Mouse (Mus musculus): Measurements from ENCODE around the gene Hoxd8. TPM values are rescaled to one million over a fixed set of nuclear protein-coding genes. Genes with fewer than 3 reads are reported as not detected.
A peak's percentile ranks its signal among the peaks of the same experiment; 100 is the strongest.

Hoxd8 gene
- total RNA-seq, 2 experiments from 2014 or later, result not detected

GRCm38 (mm10) chr2:74713239-74714150 lies 9.1 kb downstream of the Hoxd8 start:
- no peak for DNase-seq (ENCODE audit: low spot score in 2 of 2)

- no peak for DNase-seq (ENCODE audit: low spot score in 2 of 2)
These were observed 9.9 kb downstream of the Hoxd8 start for GRCm38 (mm10) chr2:74714156-74714789.

- no peak for DNase-seq (ENCODE audit: low spot score in 2 of 2)
These were observed 10.5 kb downstream of the Hoxd8 start for GRCm38 (mm10) chr2:74714881-74715280.

DNA sequence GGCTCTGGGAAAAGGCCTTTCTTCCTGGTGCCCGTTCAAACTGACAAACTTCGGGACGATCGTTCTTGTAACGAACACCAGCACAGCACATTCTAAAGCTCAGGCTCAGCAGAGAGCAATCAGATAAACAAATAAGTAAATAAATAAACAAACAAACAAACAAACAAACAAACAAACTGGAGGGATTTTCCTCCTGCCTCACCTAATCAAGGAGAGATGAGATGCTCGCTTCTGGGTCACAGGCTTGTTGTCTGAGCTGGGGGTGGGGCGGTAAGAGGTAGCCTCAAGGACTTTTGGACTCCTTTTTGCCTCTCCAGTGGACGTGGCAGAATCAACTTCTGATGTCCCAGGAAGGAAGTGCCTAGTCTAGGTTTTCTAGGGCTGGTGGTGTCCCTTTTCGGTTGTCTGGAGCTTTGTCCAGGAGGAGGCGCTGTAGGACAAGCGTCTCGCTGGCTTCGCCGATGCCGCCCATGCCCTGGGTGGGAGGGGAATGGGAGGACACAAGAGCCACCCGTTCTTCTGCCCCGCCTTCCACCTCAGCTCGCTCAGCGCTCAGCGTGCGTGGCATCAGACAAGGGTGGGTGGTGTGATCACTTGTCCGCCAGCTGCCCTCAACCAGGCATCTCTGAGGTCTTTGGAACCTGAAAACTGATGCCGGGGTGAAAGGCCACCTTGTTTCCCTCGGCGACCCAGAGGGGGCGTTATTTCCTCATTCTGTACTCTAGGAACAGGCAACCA lies 11.3 kb downstream of the Hoxd8 start:
- DNase-seq (ENCODE audit: low spot score in 2 of 2), result peak; percentile 75 to 80

DNA sequence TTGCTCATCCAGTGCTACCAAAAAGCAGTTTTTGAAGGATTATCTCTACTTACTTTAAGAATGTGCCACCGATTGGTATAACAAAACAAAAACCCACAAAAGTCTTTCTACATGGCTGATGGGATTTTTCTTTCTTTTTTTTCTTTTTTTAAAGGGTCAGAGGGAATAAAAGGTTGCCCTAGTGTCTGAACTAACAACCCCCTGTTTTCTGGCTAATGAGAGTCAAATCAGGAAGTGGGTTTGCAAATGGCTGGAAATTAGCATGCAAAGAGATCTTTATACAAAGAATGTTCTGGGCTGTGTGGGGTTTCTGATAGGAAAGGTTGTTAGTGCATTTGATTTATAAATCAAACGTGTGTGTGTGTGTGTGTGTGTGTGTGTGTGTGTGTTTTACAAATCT lies 16.0 kb downstream of the Hoxd8 start:
- DNase-seq (ENCODE audit: low spot score in 2 of 2), result no peak

DNA sequence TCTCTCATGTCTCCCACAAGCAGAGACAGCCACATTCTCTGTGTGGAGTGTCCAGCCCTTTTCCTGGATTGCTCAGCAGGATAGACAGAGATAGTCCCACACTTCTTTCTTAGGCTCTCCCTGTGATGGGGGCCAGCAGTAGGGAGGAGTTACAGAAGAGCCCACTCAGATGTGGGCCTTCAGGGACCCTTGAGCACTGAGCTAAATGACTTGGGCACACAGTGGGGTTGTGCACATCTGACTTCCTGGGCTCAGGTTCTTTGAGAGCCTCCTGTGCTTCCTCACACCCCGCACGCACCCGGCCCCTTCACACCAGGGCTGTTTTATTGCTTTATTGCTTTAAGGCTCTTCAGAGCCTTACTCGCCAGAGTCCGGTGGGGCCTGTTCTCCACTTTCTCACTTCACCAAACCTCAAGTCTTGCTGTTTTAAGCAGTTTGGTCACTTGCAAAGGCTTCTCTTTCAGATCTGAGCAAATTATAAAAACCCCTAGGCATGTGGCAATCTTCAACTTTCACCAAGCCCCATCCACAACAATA lies 16.6 kb downstream of the Hoxd8 start:
- DNase-seq (ENCODE audit: low spot score in 2 of 2), result no peak

DNA sequence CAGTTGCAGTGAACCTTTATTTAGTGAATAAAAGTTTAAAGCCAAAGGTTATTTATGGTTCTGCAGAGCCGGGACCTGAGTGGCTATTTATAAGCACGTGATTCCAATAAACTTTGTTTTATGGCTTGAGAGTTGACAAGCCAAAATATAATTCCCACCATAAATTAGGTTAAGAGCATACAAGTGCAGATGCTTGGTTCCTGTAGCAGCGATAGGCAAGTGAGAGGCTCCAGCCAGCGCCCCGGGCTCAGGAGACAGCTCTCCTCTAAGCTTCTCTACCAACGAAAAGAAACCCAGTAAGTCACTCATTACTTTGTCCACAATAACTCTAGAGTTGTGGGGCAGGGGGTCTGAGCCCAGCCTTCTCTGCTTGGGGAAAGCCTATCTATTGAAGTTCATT lies 17.5 kb downstream of the Hoxd8 start:
- no peak for DNase-seq (ENCODE audit: low spot score in 2 of 2)

DNA sequence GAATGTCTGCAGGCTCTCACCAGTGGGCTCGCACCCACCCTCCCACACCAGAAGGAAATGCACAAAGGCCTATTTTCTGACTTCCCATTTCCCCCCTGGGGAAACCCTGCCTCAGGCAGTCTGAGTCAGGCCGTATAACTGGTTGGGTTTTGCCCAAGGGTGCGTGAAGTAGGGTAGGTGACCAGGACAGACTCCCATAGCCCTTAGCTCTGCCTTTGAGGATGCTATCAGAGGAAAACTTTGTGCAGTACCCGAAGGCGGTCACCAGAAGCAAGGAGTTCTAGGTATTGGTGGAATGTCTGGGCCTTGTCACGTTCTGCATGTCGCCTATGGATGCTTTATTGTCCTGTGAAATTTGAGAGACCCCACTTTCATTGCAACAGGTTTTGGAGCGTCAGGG lies 18.5 kb downstream of the Hoxd8 start:
- DNase-seq (ENCODE audit: low spot score in 2 of 2), result no peak

- no peak for DNase-seq (ENCODE audit: low spot score in 2 of 2)
These were observed 20.0 kb downstream of the Hoxd8 start for GRCm38 (mm10) chr2:74724244-74725015.

DNA sequence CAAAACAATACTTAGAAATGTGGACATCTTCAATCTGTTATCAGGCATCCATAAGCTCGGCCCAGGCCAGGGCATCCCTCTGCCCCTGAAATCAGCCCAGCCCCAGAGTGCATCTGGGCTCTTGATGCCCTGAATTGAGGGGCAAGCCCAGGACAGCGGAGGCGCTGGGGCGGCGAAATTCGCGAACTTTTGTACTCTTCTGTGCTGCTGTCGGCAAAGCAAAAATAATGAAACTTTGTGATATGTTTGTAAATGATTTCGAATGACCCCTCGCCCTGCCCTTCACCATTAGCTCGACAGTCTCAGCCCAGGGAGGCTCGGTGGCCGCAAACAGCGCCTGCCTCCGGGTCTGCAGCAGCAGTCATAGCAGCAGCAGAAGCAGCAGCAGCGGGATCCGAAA lies 20.8 kb downstream of the Hoxd8 start:
- DNase-seq (ENCODE audit: low spot score in 2 of 2), result no peak

DNA sequence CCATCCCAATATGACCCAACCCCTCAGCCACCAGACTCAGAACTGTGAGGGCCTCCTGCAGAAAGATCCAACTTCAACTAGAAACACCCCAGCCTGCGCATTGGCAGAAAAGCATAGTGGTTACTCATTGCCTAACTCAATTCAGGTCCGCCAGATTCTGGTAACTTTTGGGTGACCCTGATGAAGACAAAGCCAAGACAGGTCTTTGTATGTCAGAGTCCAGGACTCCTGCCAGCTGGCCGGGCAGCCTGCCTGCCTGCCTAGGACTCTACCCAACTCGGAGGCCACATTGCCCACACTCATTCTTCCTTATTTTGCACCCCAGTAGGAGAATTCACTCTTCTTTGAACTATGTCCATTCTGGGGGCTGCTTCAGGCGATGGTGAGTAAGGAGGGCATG lies 22.1 kb downstream of the Hoxd8 start, which contains the start of gene Gm28230:
Gene Gm28230, plus strand, starts transcription at position 178 of the 400 bp plus-strand sequence.
- no peak for DNase-seq (ENCODE audit: low spot score in 2 of 2)

DNA sequence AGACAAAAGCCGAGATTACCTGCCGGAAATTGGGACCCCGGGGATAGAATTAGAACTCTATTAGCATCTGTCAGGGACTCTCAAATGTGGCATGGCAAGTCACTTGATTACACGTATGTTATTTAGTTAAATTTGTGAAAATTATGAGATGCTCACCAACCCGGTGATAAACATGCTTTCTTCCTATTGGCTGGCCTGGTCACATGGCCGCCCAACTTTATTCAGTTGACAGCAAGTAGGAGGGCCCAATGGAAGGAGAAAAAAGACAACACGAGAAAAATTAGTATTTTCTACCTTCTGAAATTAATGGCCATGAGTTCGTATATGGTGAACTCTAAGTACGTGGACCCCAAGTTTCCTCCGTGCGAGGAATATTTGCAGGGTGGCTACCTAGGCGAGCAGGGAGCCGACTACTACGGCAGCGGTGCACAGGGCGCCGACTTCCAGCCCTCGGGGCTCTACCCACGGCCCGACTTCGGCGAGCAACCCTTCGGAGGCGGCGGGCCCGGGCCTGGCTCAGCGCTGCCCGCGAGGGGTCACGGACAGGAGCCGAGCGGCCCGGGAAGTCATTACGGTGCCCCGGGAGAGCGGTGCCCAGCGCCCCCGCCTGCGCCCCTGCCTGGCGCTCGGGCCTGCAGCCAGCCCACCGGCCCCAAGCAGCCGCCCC lies 22.7 kb downstream of the Hoxd8 start:
- no peak for DNase-seq (ENCODE audit: low spot score in 2 of 2)

DNA sequence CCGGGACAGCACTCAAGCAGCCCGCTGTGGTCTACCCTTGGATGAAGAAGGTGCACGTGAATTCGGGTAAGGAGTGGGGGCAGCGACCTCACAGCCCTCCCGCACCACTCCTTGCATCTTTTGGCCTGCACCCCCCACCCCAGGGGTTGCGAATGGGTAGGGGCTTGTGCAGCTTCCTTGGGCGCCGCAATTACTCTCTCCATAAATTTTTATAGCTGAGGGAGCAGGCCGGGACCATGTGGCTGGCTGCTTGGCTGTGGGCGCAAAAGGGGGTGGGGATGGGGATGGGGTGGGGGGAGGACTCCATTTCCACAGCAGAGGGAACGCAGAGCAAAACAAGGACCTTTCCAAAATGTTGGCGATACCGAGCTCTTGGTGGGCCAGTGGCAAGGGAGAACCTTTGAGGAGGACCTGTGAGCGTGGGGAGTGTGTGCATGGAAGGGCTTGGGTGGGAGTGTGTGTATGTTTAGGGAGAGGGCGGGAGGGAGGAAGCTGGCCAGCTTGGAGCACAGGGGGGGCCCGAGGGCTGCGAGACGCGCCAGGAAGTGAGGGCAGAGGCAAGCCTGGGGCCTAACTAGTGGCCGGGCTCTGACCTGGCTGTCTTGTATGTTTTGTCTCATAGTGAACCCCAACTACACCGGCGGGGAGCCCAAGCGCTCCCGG lies 23.4 kb downstream of the Hoxd8 start:
- DNase-seq (ENCODE audit: low spot score in 2 of 2), result no peak

GRCm38 (mm10) chr2:74728303-74728680 lies 23.9 kb downstream of the Hoxd8 start:
- no peak for DNase-seq (ENCODE audit: low spot score in 2 of 2)

- DNase-seq (ENCODE audit: low spot score in 2 of 2), result no peak
These were observed 25.9 kb downstream of the Hoxd8 start for GRCm38 (mm10) chr2:74730331-74730730.

GRCm38 (mm10) chr2:74731055-74731454 lies 26.6 kb downstream of the Hoxd8 start:
- no peak for DNase-seq (ENCODE audit: low spot score in 2 of 2)

DNA sequence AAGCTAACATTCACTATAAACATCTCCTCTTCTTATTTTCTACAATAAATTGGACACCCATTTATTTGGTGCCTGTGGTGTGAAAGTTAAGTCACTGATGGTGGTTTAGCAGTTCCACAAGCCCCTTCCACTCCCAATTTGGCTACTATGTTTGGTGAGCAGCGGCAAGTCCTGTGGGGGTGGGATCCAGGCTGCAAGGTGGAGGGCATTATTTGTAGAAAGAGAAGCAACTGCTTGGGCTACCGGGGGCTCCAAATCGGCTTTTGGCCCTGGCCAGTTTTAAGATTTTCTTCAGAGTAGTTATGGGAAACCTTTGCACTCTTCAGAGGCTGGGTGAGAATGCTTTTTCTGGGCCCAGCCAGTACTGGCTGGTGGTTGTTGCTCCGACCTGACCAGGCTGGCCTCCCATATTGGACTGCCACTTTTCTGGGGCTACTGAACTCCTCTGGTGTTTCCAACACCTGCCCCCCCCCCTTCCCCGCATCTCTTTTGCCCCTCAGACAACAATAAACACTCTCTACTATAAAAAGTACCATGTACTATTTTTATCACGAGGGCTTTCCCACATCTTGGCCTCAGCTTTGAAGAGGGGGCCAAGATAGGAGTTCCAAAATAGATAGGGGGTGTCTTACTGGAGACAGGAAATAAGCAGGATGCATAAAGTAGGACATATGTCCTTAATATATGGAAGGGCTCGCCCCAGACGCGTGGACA lies 27.5 kb downstream of the Hoxd8 start:
- no peak for DNase-seq (ENCODE audit: low spot score in 2 of 2)

DNA sequence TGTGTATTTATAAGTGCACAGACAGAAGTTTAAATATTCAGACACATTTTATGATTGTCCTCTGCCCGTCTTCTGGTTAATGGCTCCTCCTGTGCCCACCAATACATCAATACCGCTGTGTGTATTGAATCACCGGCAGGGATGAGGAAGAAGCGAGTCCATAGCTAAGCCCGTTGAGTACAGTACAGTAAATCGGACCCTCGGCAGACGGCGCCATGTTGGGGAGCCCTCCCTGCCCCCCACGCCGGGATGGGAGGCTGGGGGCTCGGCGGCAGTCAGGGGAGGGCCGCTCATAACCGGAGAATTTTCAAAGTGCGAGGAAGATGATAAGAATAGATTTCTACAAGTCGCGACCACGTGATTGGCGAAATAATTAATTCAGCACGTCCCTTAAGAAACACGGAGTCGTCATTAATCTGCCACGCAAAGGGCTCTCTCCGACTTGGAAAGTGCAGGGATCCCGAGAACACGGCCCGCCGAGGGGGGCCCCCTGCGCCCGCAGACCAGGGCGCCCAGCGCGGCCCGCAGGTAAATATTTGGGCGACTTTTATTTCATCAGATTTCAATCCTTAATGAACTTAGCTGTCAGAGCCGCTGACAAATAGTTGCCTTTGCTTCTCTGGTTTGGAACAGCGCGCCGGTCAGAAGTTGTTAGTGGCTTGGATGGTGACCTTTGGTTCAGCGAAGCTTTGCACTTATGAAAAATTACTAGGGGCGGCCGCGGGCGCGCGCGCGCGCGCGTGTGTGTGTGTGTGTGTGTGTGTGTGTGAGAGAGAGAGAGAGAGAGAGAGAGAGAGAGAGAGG lies 28.3 kb downstream of the Hoxd8 start:
- no peak for DNase-seq (ENCODE audit: low spot score in 2 of 2)
